Mouse (Mus musculus): ENCODE measurements at regions not wholly inside any gene's neighbourhood (a gene's known extent, or its start where the extent isn't known, plus 50 kb on each side); places are given as distances from the start of the nearest gene placed in this dataset.

- TF ChIP-seq CTCF (IDR thresholded peaks at IDR 0.05; ENCODE audit: insufficient read depth, low read length) (no peak), POLR2A (IDR thresholded peaks at IDR 0.05; ENCODE audit: borderline replicate concordance, extremely low read depth, low read depth, low read length) (no peak)
Observed at GRCm38 (mm10) chr15:87842097-87842496, 298.0 kb downstream of the Fam19a5 start.
